Mouse (Mus musculus): ENCODE results near the gene Plagl1.

The Plagl1 gene

GRCm38 (mm10) chr10:13090596-13091424 is 30.5 kb downstream of the Plagl1 start:
- DNase-seq (ENCODE audit: low read depth): no peak

DNA sequence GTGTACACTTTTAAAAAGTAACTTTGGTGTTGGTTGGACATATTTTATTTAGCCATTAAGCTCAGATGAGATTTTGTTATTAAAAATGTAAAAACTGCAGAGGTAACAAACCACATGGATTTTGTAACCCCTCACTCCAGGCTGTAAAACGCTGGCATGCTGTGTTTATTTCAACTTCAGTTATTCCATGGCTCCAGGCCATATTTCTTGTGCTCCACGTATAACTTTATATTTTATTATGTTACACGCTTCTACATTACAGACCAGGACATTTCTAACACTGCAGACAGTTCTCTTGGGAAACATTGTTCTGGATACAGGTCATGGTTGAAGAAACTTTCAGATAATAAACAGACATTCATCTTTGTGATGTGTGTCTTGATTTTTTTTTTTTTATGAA is 32.7 kb downstream of the Plagl1 start:
- DNase-seq (ENCODE audit: low read depth): no peak

- DNase-seq (ENCODE audit: low read depth): no peak
Observed at GRCm38 (mm10) chr10:13098895-13099294, 38.6 kb downstream of the Plagl1 start.

GRCm38 (mm10) chr10:13100061-13100648 is 39.9 kb downstream of the Plagl1 start:
- DNase-seq (ENCODE audit: low read depth): no peak

- DNase-seq (ENCODE audit: low read depth): no peak
Observed at GRCm38 (mm10) chr10:13102360-13102759, 42.1 kb downstream of the Plagl1 start.

- DNase-seq (ENCODE audit: low read depth): no peak
Observed at GRCm38 (mm10) chr10:13103838-13104237, 43.5 kb downstream of the Plagl1 start.

GRCm38 (mm10) chr10:13106909-13107624 is 46.8 kb downstream of the Plagl1 start:
- no peak for DNase-seq (ENCODE audit: low read depth)

GRCm38 (mm10) chr10:13108021-13108548 is 47.8 kb downstream of the Plagl1 start:
- DNase-seq (ENCODE audit: low read depth): no peak

DNA sequence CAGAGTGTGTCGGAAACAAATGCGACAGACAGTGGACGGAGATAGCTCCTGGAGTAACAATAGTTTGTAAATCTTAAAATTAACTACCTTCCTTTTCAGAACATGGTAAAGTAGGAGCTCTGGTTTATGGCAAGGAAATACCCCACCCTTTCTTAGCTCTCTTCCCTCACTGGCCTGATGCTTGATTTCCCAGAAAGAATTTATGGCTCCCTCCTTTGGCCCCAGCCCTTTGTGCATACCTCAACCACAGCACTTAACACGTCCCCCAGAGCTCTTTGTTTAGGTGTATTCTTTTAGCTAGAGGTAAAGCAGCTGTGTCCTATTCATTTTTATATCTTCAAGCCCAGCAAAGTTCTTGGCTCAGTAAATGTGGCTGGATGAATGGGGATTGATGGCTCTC is 48.5 kb downstream of the Plagl1 start:
- DNase-seq (ENCODE audit: low read depth): no peak

DNA sequence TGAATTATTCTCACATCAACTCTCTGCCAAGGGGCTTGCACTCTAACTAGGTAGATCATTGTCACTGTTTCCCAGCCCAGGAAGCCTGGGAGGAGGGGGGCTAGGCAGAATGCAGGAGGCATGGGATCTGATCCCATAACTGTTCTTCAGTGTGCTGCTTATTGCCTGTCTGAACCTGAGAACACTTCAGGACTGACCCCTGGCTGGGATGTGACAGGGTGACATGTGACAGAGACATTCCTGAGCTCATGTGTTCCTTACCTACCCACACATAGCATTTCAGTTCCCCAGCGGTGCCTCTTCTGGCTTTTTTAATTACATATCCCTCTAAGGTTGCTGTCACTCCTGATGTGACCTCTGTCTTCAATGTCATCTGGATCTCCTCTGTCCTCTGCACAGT is 49.5 kb downstream of the Plagl1 start:
- no peak for DNase-seq (ENCODE audit: low read depth)

- DNase-seq (ENCODE audit: low read depth): no peak
Observed at GRCm38 (mm10) chr10:13112849-13113248, 52.5 kb downstream of the Plagl1 start.

DNA sequence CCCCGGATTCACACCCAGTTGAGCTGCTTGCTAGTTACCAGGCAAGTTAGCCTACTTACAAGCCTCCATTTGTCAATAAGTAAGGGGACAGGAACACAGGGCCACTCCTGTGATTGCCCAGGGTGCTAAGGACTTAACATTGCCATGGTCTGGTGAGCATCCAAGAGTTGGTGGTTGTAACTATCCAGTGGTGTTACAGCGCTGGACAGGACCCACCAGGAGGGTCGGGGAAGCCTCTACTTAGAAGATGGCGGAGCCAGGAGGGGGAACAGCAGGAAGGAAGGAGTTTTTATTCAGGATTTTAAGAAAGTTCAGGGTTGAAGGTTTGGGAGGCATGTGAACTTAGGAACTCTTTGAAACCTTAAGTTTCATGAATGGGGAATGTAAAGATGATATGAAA is 53.3 kb downstream of the Plagl1 start:
- DNase-seq (ENCODE audit: low read depth): no peak

DNA sequence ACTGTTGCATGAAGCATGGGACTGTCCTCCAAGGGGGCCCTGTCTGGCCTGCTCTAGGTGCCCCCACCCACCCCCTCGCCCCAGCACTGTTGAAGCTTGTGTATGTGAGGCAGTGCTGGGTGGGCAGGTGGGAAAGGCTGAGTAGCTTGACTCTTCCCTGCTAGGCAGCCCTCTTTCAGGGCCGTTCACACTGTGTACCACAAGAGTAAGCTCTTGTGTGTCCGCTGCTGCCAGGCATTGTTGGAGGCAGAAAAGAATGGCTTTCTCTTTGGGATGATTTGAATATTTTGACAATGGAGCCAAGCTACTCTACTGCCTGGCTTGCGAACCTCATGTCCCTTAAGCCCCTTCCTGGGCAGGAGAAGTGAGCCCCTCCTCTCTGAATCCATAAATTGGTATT is 54.7 kb downstream of the Plagl1 start:
- DNase-seq (ENCODE audit: low read depth): no peak

DNA sequence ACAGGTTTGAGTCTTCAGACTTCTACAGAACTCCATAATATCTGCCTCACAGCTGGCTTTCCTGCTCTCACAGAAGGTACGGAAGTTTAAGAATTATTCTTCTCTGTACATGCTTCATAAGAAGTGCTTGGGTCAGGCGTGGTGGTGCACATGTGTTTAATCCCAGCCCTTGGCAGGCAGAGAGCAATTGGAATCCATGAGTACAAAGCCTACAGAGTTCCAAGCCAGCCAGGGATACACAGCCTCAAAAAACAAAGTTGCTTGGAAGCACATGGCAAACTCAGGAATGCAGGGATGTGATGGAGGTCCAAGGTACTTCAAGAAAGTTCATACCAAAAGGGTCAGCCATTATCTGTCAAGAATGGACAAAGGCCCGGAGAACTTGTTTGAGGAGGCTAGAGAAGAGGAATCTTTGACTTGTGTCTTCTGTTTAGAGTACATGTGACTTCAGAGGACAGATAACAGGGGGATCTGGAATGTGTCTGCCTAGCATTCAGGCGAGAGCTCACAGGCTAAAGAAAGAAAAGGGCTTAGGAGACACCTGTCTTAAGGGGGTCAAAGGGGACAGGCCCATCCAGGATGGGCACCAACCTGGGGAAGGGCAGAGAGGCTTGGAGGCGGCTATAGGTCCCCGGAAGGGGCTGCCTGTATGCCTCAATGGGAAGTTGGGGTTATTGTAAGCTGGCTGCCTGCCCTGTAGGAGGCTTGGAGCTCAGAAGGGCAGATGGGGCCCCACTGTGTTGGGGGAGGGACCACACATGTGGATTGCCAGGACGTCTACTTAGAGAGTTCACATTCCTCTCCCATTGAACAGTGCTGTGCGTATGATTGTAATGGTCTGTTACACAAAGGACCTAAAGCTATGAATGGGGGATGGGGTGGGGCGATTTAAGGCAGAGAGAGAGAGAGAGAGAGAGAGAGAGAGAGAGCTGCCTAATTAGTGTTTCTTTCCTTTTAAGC is 56.7 kb downstream of the Plagl1 start:
- DNase-seq (ENCODE audit: low read depth): no peak

GRCm38 (mm10) chr10:13118024-13118769 is 57.9 kb downstream of the Plagl1 start:
- no peak for DNase-seq (ENCODE audit: low read depth)

GRCm38 (mm10) chr10:13118770-13119102 is 58.4 kb downstream of the Plagl1 start:
- no peak for DNase-seq (ENCODE audit: low read depth)

DNA sequence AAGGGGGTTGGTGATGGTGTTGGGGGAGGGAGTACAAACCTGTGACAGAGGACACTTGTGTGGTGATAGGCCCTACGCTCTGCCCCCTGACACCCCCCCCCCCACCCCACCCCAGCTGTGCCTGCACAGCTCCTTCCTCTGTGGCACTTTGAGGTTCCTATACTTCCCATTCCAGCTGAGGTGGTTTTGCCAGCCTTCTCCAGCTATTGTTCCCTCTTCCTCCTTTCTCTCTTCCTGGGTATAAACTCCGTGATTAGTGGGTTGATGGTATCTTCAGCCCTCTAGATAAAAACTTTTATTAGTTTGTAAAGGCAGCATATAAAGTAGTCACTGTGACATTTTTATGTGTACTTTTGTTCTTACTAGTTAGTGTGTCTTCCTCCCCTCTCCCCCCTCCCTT is 59.0 kb downstream of the Plagl1 start:
- no peak for DNase-seq (ENCODE audit: low read depth)

GRCm38 (mm10) chr10:13125811-13126210 is 65.5 kb downstream of the Plagl1 start:
- DNase-seq (ENCODE audit: low read depth): no peak

GRCm38 (mm10) chr10:13127335-13127734 is 67.0 kb downstream of the Plagl1 start:
- no peak for DNase-seq (ENCODE audit: low read depth)

DNA sequence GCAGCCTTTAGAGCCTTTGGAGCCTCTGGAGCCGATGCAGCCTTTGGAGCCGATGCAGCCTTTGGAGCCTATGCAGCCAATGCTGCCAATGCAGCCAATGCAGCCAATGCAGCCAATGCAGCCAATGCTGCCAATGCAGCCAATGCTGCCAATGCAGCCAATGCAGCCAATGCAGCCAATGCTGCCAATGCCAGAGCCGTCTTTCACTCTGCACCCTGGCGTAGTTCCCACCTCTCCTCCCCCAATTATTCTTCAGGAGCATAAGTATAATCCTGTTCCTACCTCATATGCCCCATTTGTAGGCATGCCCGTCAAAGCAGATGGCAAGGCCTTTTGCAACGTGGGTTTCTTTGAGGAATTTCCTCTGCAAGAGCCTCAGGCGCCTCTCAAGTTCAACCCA is 67.6 kb downstream of the Plagl1 start:
- DNase-seq (ENCODE audit: low read depth): no peak

DNA sequence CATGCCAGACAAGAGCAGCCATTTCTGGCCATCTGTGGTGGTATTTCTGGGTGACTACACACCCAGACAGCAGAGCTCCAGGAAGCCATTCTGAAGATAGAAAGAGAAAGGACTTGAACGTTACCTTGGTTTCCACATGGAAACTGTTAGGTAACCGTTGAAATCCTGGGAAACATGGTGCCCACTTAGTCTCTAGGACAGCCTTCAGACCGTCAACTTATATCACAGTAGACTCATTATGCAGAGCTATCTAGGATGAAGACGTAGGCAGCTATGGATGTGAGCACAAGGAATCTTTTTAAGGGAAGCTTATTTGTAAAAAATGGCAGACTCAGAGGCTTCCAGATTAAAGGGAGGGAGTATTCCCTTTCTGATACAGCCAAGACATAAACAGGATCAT is 73.5 kb downstream of the Plagl1 start:
- no peak for DNase-seq (ENCODE audit: low read depth)
